Mouse (Mus musculus): ENCODE measurements around the gene Gm9945.

Gm9945 gene

GRCm38 (mm10) chr11:53479783-53480301 is at the start of gene Gm9945, which contains the start of gene Sowaha:
Gene Gm9945, plus strand, starts transcription at chr11:53480166.
Gene Sowaha, minus strand, starts transcription at chr11:53480274.
- DNase-seq, result peak; percentile 70

- DNase-seq, result no peak
Measured at GRCm38 (mm10) chr11:53430300-53430669, 49.7 kb upstream of the Gm9945 start.

- peak; percentile 100 for DNase-seq
Measured at GRCm38 (mm10) chr11:53430670-53431346, 49.2 kb upstream of the Gm9945 start, which contains the start of the genes Uqcrq and Gdf9. Gene Uqcrq, minus strand, starts transcription at chr11:53430831. Gene Gdf9, plus strand, starts transcription at chr11:53431023.

GRCm38 (mm10) chr11:53431347-53432056 is 48.5 kb upstream of the Gm9945 start:
- no peak for DNase-seq

- no peak for DNase-seq
Measured at GRCm38 (mm10) chr11:53433057-53433456, 46.9 kb upstream of the Gm9945 start.

GRCm38 (mm10) chr11:53435504-53435903 is 44.5 kb upstream of the Gm9945 start:
- no peak for DNase-seq

GRCm38 (mm10) chr11:53436338-53436737 is 43.6 kb upstream of the Gm9945 start:
- no peak for DNase-seq

- DNase-seq, result no peak
Measured at GRCm38 (mm10) chr11:53441921-53442320, 38.0 kb upstream of the Gm9945 start.

GRCm38 (mm10) chr11:53443861-53444260 is 36.1 kb upstream of the Gm9945 start:
- DNase-seq, result peak; percentile 44

- no peak for DNase-seq
Measured at GRCm38 (mm10) chr11:53445562-53445961, 34.4 kb upstream of the Gm9945 start.

GRCm38 (mm10) chr11:53446183-53446582 is 33.8 kb upstream of the Gm9945 start:
- no peak for DNase-seq

- no peak for DNase-seq
Measured at GRCm38 (mm10) chr11:53447996-53448395, 32.0 kb upstream of the Gm9945 start.

GRCm38 (mm10) chr11:53448529-53448928 is 31.4 kb upstream of the Gm9945 start:
- peak; percentile 77 for DNase-seq

GRCm38 (mm10) chr11:53450070-53450705 is 29.8 kb upstream of the Gm9945 start:
- no peak for DNase-seq

- DNase-seq, result no peak
Measured at GRCm38 (mm10) chr11:53451361-53451760, 28.6 kb upstream of the Gm9945 start.

GRCm38 (mm10) chr11:53452396-53452795 is 27.6 kb upstream of the Gm9945 start:
- no peak for DNase-seq

- DNase-seq, result no peak
Measured at GRCm38 (mm10) chr11:53453031-53453430, 26.9 kb upstream of the Gm9945 start.

GRCm38 (mm10) chr11:53456474-53457371 is 23.2 kb upstream of the Gm9945 start, which contains the start of the genes Gm10447 and Shroom1:
Gene Gm10447, minus strand, starts transcription at chr11:53457110.
Gene Shroom1, plus strand, starts transcription at chr11:53457205.
- peak; percentile 73 for DNase-seq

GRCm38 (mm10) chr11:53457372-53457954 is 22.5 kb upstream of the Gm9945 start:
- no peak for DNase-seq

GRCm38 (mm10) chr11:53458996-53459395 is 21.0 kb upstream of the Gm9945 start:
- DNase-seq, result no peak

- DNase-seq, result no peak
Measured at GRCm38 (mm10) chr11:53460192-53460591, 19.8 kb upstream of the Gm9945 start.

- no peak for DNase-seq
Measured at GRCm38 (mm10) chr11:53461727-53462126, 18.2 kb upstream of the Gm9945 start.

Data from kidney, postnatal 14 days (tissue).